Mouse (Mus musculus) layer of hippocampus, postnatal 36 days (tissue): Measurements from ENCODE around the gene Esp34. TPM values are rescaled to one million over a fixed set of nuclear protein-coding genes. Genes with fewer than 3 reads are reported as not detected.

Experiments
- DNase-seq, 2 experiments: peaks; one replicate each; pipeline ENCODE4 v3.0.0; 2022
- total RNA-seq, 2 experiments: library from RNA; stranded (reverse); gene quantifications; 2 replicates each; pipeline ENCODE4 v1.2.3; 2021

Gene Esp34
- total RNA-seq, result not detected

GRCm38 (mm10) chr17:38553892-38554291 lies at the start of gene Esp34:
Esp34 (plus strand) TSS chr17:38554192.
- DNase-seq, result no peak

- DNase-seq, result no peak
Observed at GRCm38 (mm10) chr17:38562527-38562926, 8.5 kb downstream of the Esp34 start.

Other genes with a start within 250 kb of the Esp34 start
- not detected for gene Olfr137, start 246.6 kb upstream of the Esp34 start, total RNA-seq
- not detected for gene Olfr136, start 224.4 kb upstream of the Esp34 start, total RNA-seq
- gene Esp36, start 134.0 kb upstream of the Esp34 start, total RNA-seq, result not detected
- gene Esp31, start 85.3 kb downstream of the Esp34 start, total RNA-seq, result not detected